Mouse (Mus musculus) right cerebral cortex, postnatal 4 days (tissue): ENCODE results near the gene Foxp1.

Experiments
- DNase-seq: peaks from one replicate; pipeline ENCODE4 v3.0.0-alpha.2; 2022

The Foxp1 gene

DNA sequence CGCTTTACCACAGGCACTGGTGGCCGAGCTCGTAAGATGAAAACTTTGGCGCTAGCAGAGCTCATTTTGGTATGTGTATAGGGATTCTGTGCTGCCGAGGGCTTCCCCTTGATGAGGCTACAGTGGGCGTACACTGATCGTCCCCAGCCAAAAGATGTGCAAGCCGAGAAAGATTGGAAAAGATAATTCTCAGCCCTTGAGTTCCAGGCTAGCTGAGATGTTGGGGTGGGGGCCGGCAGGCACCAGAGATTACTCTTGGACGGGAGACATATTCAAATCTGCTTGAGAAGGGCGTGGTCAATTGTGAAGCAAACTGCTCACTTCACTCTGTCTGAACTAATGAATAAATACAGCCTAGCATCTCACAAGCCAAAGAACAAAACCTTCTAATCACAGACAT lies 319.3 kb downstream of the Foxp1 start:
- no peak for DNase-seq

DNA sequence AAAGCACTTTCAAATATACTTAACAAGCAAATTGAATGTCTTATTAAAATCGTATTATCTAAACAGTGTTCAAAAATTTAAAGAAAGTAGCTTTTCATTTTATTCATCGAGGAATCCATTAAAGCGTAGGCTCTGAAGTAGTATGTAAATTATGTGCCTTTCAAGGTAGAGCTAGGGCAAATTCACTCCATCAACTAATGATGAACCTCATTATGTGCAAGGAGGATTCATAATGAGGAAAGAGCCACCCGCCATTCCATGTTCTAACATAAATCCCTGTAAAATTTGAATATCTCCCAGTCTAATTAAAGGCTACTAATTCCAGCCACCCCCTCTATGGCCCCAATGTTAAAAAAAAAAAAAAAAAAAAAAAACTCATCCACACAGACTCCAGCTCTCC lies 319.7 kb downstream of the Foxp1 start:
- no peak for DNase-seq

- no peak for DNase-seq
Measured at GRCm38 (mm10) chr6:99201271-99201705, 321.2 kb downstream of the Foxp1 start.

- DNase-seq: no peak
Measured at GRCm38 (mm10) chr6:99200656-99201055, 321.9 kb downstream of the Foxp1 start.

GRCm38 (mm10) chr6:99199277-99199676 lies 323.2 kb downstream of the Foxp1 start:
- no peak for DNase-seq

DNA sequence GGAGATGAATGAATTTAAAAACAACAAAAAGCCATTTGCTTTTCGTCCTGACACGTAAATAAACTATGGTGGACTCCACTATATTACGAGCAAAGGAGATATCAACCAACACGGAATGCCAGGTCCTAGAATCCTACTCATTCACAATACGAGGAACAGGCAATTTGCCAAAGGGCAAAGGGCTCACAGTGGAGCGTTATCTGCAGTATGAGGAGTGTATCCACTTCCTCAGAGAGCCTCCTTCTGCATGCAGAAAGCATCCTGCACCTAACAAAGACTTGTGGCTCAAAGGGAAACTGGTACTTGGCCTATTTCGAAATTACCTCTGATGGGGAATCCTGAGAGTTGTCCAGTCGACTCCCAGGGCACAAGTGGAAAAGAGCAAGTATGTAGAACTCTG lies 328.8 kb downstream of the Foxp1 start:
- DNase-seq: no peak

DNA sequence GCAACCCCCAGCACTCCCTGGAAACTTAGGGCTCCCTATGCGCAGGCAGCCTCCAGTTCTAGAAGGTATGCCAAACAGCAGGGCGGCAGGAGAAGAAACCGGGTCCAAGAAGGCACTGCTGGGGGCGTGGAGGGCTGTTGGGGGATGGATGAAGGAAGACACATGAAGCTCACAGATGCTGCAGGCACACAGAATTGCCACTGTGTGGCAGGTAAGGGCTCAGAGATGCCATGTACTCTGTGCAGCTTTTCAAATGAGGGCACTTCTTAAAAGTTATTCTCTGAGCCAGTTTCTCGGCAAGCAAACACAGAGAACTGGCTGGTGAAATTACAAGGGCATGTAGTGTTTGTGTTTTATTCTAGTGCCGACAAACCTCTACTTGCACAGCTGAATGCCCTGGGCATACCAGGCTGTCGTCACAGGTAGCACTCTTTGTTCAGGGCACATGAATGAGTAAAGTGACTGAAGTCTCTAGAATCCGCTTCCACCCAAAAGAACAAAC lies 330.8 kb downstream of the Foxp1 start:
- no peak for DNase-seq

DNA sequence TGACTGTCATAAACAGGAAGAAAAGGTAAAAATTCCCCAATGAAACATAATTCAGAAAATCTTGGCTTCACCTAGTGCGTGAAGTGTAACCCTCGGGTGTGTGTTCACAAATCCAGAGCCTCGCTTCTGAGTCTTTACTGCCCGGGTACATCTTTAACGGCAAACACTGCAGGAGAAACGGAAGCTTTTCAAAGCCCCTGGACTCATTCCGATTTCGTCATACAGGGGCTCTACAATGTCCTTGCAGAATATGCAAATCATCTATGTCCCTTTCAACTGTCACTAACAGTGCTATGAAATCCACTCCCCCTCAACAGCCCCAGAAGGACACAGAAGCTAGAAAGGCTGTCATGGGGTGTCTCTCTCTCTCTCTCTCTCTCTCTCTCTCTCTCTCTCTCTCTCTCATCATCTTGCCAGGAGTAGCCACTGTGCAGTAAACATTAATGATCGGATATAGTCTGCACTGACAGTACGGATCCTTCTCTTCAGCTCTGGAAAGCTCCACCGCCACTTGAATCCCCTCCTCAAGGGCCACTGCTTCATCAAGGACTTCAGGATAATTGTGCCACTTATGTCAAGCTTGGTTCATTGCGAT lies 331.4 kb downstream of the Foxp1 start:
- DNase-seq: no peak

GRCm38 (mm10) chr6:99189967-99190366 lies 332.6 kb downstream of the Foxp1 start:
- DNase-seq: no peak

GRCm38 (mm10) chr6:99188366-99189216 lies 333.9 kb downstream of the Foxp1 start:
- DNase-seq: no peak

GRCm38 (mm10) chr6:99187914-99188313 lies 334.6 kb downstream of the Foxp1 start:
- no peak for DNase-seq

DNA sequence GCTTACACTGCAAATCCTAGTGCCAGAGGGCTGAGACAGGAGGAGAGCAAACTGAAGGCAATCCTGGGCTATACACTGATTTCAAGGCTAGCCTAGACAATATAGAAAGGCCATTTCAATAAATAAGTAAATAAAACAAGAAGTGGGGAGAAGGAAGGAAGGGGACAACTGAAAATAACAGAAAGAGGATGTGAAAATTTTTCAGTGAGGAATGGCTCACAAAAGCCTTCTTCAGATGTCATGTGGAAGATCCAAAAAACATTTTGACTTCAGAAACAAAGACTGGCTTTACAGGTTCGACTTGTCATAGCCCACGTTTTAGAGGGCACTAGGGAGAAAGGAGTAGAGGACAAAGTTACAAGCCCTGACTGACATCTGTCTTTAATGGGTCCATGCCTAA lies 335.1 kb downstream of the Foxp1 start:
- DNase-seq: no peak

- DNase-seq: no peak
Measured at GRCm38 (mm10) chr6:99186569-99186968, 336.0 kb downstream of the Foxp1 start.

DNA sequence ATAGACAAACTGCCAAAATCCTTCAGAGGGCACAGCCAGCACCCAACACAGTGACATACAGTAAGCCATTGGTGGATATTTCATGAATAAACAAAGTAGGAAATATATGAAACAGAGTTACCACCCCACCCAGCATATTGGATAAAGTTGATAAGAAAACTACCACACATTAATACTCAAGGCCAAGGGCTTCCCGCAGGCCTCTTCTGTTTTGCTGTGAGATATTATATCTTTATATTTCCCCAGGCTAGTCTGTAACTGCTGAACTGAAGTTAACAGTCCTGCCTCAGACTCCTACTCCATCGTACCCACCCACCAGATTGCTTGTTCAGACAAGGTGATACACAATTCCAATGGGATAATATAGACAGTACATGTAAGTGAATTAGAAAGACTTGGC lies 336.7 kb downstream of the Foxp1 start:
- no peak for DNase-seq

DNA sequence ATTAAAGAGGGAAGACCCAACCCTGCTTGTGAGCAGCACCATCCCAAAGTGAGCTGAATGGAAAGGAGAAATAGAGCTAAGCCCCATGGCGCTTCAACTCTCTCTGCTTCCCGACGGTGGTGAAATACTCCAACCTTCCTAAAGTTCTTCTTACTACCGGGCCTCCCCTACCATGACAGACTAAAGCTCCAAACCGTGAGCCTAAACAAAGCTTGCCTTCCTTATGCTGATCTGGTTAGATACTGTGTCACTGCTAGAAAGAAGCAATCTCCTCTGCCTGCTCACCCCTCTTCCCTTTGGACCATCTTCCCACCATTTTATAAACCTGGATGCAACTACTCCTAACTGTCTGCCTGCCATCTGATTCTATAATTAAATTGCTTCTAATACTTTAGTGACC lies 338.5 kb downstream of the Foxp1 start:
- DNase-seq: no peak

DNA sequence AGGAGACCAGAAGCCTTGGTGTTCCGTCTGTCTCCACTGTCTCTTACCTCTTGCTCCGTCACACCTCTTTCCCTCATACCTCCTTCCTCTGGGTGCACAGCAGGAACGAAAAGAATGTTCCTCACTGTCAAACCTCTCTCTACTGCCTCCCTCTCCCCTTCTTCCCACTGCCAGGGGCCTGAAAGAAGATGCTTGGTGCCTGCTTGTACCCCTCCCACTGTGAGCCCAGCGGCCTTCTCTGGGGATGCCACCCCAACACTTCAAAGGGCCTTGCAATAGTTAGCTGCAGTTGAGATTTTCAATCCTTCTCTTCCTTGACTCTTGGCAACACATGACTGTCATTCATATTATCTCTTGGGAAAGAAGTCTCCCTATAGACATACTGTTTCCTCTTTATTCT lies 339.7 kb downstream of the Foxp1 start:
- no peak for DNase-seq

GRCm38 (mm10) chr6:99176216-99176615 lies 346.3 kb downstream of the Foxp1 start:
- DNase-seq: no peak

DNA sequence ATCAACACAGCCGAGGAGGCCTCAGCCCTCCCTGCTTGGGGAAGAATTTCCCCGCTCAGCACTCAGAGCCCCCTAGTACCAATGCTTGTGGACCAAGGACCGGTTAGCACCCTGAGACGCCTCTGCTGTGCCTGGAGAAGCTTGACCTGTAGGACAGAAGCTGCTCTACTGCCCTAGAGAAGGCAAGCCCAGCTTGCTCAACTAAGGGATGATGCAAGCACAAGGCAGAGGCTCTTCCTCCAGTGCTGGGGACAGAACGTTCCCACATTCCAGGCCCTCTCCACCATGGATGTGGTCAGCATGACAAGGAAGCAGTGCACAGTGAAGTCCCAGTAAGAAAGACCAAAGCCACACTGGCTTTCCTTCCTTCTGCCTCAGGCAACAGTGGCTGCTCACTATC lies 347.1 kb downstream of the Foxp1 start:
- no peak for DNase-seq

- DNase-seq: no peak
Measured at GRCm38 (mm10) chr6:99173902-99174210, 348.7 kb downstream of the Foxp1 start.

GRCm38 (mm10) chr6:99173066-99173901 lies 349.2 kb downstream of the Foxp1 start:
- DNase-seq: no peak

DNA sequence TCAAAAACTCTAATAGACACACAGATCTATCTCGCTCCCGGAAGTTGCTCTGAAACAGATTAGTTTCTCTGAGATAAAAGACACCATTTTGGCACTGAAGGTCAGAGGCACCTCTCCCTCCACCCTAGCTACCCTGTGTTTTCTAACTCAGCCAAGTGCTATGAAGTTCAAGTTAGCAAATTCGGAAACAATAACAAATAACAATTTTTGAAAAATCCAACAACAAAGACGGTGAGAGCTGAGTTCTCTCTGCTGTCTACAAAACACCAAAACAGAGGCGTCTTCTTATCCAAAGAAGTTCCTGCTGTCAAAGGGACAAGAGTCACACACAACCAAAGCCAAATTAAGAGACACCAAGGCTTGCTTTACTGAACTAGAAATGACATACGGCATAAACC lies 349.9 kb downstream of the Foxp1 start:
- no peak for DNase-seq

DNA sequence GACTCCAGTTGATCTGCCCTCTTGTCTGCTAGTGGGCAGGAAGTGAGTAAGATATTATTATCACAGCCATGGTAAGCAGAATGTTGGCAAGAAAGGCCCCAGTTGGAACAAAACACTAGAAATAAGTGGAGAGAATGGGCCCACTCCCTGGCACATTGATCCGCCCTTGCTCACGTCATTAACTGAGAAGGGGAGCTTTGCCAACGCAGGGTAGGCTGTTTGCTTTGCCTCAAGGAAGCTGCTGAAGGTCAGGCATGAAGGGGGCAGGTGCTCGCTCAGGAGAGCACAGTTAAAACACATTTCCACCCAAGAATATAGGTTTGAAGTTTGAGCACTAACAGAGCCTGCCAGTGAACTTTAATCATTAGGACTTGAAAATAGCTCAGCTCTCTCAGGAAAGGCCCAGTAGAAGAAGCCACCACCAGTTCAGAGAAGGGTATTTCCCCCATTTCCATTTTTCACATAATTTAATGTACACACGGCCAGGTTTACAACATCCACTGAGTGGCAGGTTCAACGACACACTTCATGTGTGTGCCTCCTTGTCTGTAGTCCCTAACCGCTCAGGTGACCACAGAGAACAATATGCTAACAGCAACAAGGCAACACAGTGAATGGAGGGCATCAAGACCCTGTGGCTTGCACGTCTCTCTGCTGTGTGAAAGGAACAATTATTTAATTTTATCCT lies 350.5 kb downstream of the Foxp1 start:
- no peak for DNase-seq

- DNase-seq: no peak
Measured at GRCm38 (mm10) chr6:99171281-99171825, 351.2 kb downstream of the Foxp1 start.
